Mouse (Mus musculus) heart, embryonic 11.5 days (tissue): ENCODE measurements around the gene R3hdm1. TPM values are rescaled to one million over a fixed set of nuclear protein-coding genes. Genes with fewer than 3 reads are reported as not detected.

ENCODE experiments used
- ATAC-seq: fragments of 200-750 bp; cut with Nextera tagmentation; replicated peaks from 2 replicates; pipeline ENCODE4 v1.8.0; 2017; ENCODE audit warnings: moderate library complexity; ENCODE audit not compliant: insufficient number of reproducible peaks, low FRiP score, low TSS enrichment
- H3K27ac ChIP-seq: fragments of 300-500 bp; sonication (generic); 2 replicates; pipeline ENCODE4 v1.5.1; 2014; ENCODE audit warnings: mild to moderate bottlenecking, low read depth, low read length
- H3K27me3 ChIP-seq: fragments of 300-500 bp; sonication (generic); 2 replicates; pipeline ENCODE4 v1.6.1; 2014; ENCODE audit warnings: mild to moderate bottlenecking, low read length, mixed read lengths; ENCODE audit not compliant: control insufficient read depth, insufficient read depth
- H3K36me3 ChIP-seq: fragments of 300-500 bp; sonication (generic); 2 replicates; pipeline ENCODE4 v1.6.1; 2014; ENCODE audit warnings: mild to moderate bottlenecking, low read length, moderate library complexity, mixed read lengths; ENCODE audit not compliant: control insufficient read depth, insufficient read depth
- H3K4me1 ChIP-seq: fragments of 300-500 bp; sonication (generic); 2 replicates; pipeline ENCODE4 v1.6.1; 2014; ENCODE audit warnings: low read length; ENCODE audit not compliant: control insufficient read depth, insufficient read depth
- H3K4me2 ChIP-seq: fragments of 300-500 bp; sonication (generic); 2 replicates; pipeline ENCODE4 v1.6.1; 2014; ENCODE audit warnings: mild to moderate bottlenecking, moderate library complexity
- H3K4me3 ChIP-seq: fragments of 300-500 bp; sonication (generic); 2 replicates; pipeline ENCODE4 v1.5.1; 2014; ENCODE audit warnings: low read depth, low read length
- H3K9ac ChIP-seq: fragments of 300-500 bp; sonication (generic); 2 replicates; pipeline ENCODE4 v1.6.1; 2014; ENCODE audit warnings: mild to moderate bottlenecking, low read depth, low read length, moderate library complexity
- H3K9me3 ChIP-seq: fragments of 300-500 bp; sonication (generic); replicated peaks from 2 replicates; pipeline ENCODE4 v1.6.1; 2016; ENCODE audit warnings: low read length; ENCODE audit not compliant: control insufficient read depth
- WGBS: fragments of 180-500 bp; shearing (Covaris S2); extraction: QIAGEN DNeasy Blood & Tissue Kit; methylation state at CpG from one replicate; pipeline ENCODE4 v1.1.7; 2014; ENCODE audit not compliant: insufficient replicate concordance; 5-methylcytosine and 5-hydroxymethylcytosine counted together
- polyA plus RNA-seq: library from polyadenylated mRNA; unstranded; fragments of >200 nt; fragmentation: Nextera tagmentation; extraction: Ambion mirVana; gene quantifications from 2 replicates; pipeline ENCODE4 v1.2.1, GENCODE M21; 2014

R3hdm1 gene
- polyA plus RNA-seq, 1 experiment from 2014 or later = 73.1 TPM

GRCm38 (mm10) chr1:128170104-128170503 is 67.0 kb downstream of the R3hdm1 start:
- Histone ChIP-seq H3K9ac (no peak overlapping the region), H3K27me3 (no peaks in the 10 kb centered on the region), H3K9me3 (no peaks in the 10 kb centered on the region), H3K4me1 (no peaks in the 10 kb centered on the region), H3K4me2 (no peak overlapping the region), H3K27ac (no peak overlapping the region), H3K4me3 (no peak overlapping the region), H3K36me3 (no peaks in the 10 kb centered on the region)
- ATAC-seq = no peak

- H3K9me3 ChIP-seq = no peaks in the 10 kb centered on the region
- no peaks in the 10 kb centered on the region for H3K27me3 ChIP-seq
- H3K4me1 ChIP-seq = no peaks in the 10 kb centered on the region
- no peak overlapping the region for H3K9ac ChIP-seq
- ATAC-seq = no peak
- peaks cover 15% of the 10 kb centered on the region for H3K36me3 ChIP-seq
- no peak overlapping the region for H3K4me2 ChIP-seq
- no peak overlapping the region for H3K27ac ChIP-seq
- no peak overlapping the region for H3K4me3 ChIP-seq
- whole genome bisulfite sequencing = 75% methylated on average over 2 of the region's 2 CpGs
These were observed 88.3 kb downstream of the R3hdm1 start for GRCm38 (mm10) chr1:128191426-128191825.

GRCm38 (mm10) chr1:128192369-128192768 is 89.3 kb downstream of the R3hdm1 start:
- Histone ChIP-seq H3K27me3 (no peaks in the 10 kb centered on the region), H3K9me3 (no peaks in the 10 kb centered on the region), H3K4me3 (no peak overlapping the region), H3K4me2 (no peak overlapping the region), H3K4me1 (no peaks in the 10 kb centered on the region), H3K9ac (no peak overlapping the region), H3K27ac (no peak overlapping the region), H3K36me3 (peaks cover 12% of the 10 kb centered on the region)
- no peak for ATAC-seq
- WGBS = 87% methylated on average over 7 of the region's 7 CpGs

GRCm38 (mm10) chr1:128194011-128194410 is 90.9 kb downstream of the R3hdm1 start:
- no peak for ATAC-seq
- peaks cover 10% of the 10 kb centered on the region for H3K36me3 ChIP-seq
- H3K9ac ChIP-seq = no peak overlapping the region
- no peak overlapping the region for H3K4me2 ChIP-seq
- H3K4me1 ChIP-seq = no peaks in the 10 kb centered on the region
- 71% methylated on average over 2 of the region's 2 CpGs for WGBS
- H3K9me3 ChIP-seq = no peaks in the 10 kb centered on the region
- H3K4me3 ChIP-seq = no peak overlapping the region
- no peaks in the 10 kb centered on the region for H3K27me3 ChIP-seq
- H3K27ac ChIP-seq = no peak overlapping the region

- ATAC-seq = no peak
- Histone ChIP-seq H3K4me2 (no peak overlapping the region), H3K9ac (no peak overlapping the region), H3K4me1 (no peaks in the 10 kb centered on the region), H3K4me3 (no peak overlapping the region), H3K9me3 (no peaks in the 10 kb centered on the region), H3K27ac (no peak overlapping the region), H3K36me3 (peaks cover 12% of the 10 kb centered on the region), H3K27me3 (no peaks in the 10 kb centered on the region)
- 88% methylated on average over 1 of the region's 1 CpGs for WGBS
These were observed 94.3 kb downstream of the R3hdm1 start for GRCm38 (mm10) chr1:128197353-128197752.

GRCm38 (mm10) chr1:128213261-128213660 is 110.2 kb downstream of the R3hdm1 start:
- Histone ChIP-seq H3K9ac (no peak overlapping the region), H3K4me3 (no peak overlapping the region), H3K4me2 (no peak overlapping the region), H3K9me3 (no peaks in the 10 kb centered on the region), H3K27ac (no peak overlapping the region), H3K27me3 (no peaks in the 10 kb centered on the region), H3K36me3 (peaks cover 6% of the 10 kb centered on the region), H3K4me1 (no peaks in the 10 kb centered on the region)
- 48% methylated on average over 5 of the region's 5 CpGs for WGBS
- ATAC-seq = peak; percentile 80

GRCm38 (mm10) chr1:128221886-128222285 is 118.8 kb downstream of the R3hdm1 start:
- no peak overlapping the region for H3K4me3 ChIP-seq
- H3K36me3 ChIP-seq = peaks cover 3% of the 10 kb centered on the region; the same call in 1 of the 2 replicates
- ATAC-seq = no peak
- H3K9ac ChIP-seq = no peak overlapping the region
- no peak overlapping the region for H3K4me2 ChIP-seq
- H3K4me1 ChIP-seq = no peaks in the 10 kb centered on the region
- H3K27ac ChIP-seq = no peak overlapping the region
- no peaks in the 10 kb centered on the region for H3K9me3 ChIP-seq
- WGBS = 89% methylated on average over 2 of the region's 2 CpGs
- H3K27me3 ChIP-seq = no peaks in the 10 kb centered on the region

GRCm38 (mm10) chr1:128223304-128223703 is 120.2 kb downstream of the R3hdm1 start:
- peaks cover 3% of the 10 kb centered on the region; the same call in 1 of the 2 replicates for H3K36me3 ChIP-seq
- H3K9me3 ChIP-seq = no peaks in the 10 kb centered on the region
- H3K4me2 ChIP-seq = no peak overlapping the region
- no peaks in the 10 kb centered on the region for H3K27me3 ChIP-seq
- H3K9ac ChIP-seq = no peak overlapping the region
- WGBS = 86% methylated on average over 1 of the region's 1 CpGs
- no peaks in the 10 kb centered on the region for H3K4me1 ChIP-seq
- no peak overlapping the region for H3K4me3 ChIP-seq
- ATAC-seq = no peak
- H3K27ac ChIP-seq = no peak overlapping the region

- Histone ChIP-seq H3K27ac (no peak overlapping the region), H3K4me2 (no peak overlapping the region), H3K36me3 (peaks cover 28% of the 10 kb centered on the region), H3K27me3 (no peaks in the 10 kb centered on the region), H3K4me1 (no peaks in the 10 kb centered on the region), H3K9ac (no peak overlapping the region), H3K4me3 (no peak overlapping the region), H3K9me3 (no peaks in the 10 kb centered on the region)
- 91% methylated on average over 4 of the region's 4 CpGs for WGBS
- no peak for ATAC-seq
These were observed 132.1 kb downstream of the R3hdm1 start for GRCm38 (mm10) chr1:128235181-128235580.
